Mouse (Mus musculus) hindbrain, embryonic 14.5 days (tissue): Measurements from ENCODE around the gene Adm. TPM values are rescaled to one million over a fixed set of nuclear protein-coding genes. Genes with fewer than 3 reads are reported as not detected.
A peak's percentile ranks its signal among the peaks of the same experiment; 100 is the strongest.
"Not testable (repeated sequence)": the region's sequence is repeated elsewhere in the genome, so short reads cannot be mapped to it uniquely, and the experiment has no call there.

ENCODE experiments used
- ATAC-seq: fragments of 200-750 bp; cut with Nextera tagmentation; 2 replicates; pipeline ENCODE4 v1.8.0; 2017; ENCODE audit warnings: moderate number of reproducible peaks, mild to moderate bottlenecking, moderate TSS enrichment, moderate library complexity; ENCODE audit not compliant: low FRiP score
- DNase-seq: peaks from one replicate; pipeline ENCODE4 v3.0.0-alpha.2; 2015; ENCODE audit warnings: low spot score
- H3K27ac ChIP-seq: fragments of 300-500 bp; sonication (generic); 2 replicates; pipeline ENCODE4 v1.5.1; 2014; ENCODE audit warnings: mild to moderate bottlenecking, moderate library complexity
- H3K27me3 ChIP-seq: fragments of 300-500 bp; sonication (generic); 2 replicates; pipeline ENCODE4 v1.6.1; 2014; ENCODE audit warnings: mild to moderate bottlenecking, low read length, mixed read lengths; ENCODE audit not compliant: control insufficient read depth, insufficient read depth
- H3K36me3 ChIP-seq: fragments of 300-500 bp; sonication (generic); replicated peaks from 2 replicates; pipeline ENCODE4 v1.6.1; 2014; ENCODE audit not compliant: control insufficient read depth, insufficient read depth
- H3K4me1 ChIP-seq: fragments of 300-500 bp; sonication (generic); replicated peaks from 2 replicates; pipeline ENCODE4 v1.6.1; 2014; ENCODE audit warnings: antibody characterized with exemption, low read length, mixed read lengths; ENCODE audit not compliant: control insufficient read depth, insufficient read depth
- H3K4me2 ChIP-seq: fragments of 300-500 bp; sonication (generic); replicated peaks from 2 replicates; pipeline ENCODE4 v1.6.1; 2014; ENCODE audit warnings: mild to moderate bottlenecking, moderate library complexity
- H3K4me3 ChIP-seq: fragments of 300-500 bp; sonication (generic); replicated peaks from 2 replicates; pipeline ENCODE4 v1.5.1; 2014; ENCODE audit warnings: mild to moderate bottlenecking, low read length
- H3K9ac ChIP-seq: fragments of 300-500 bp; sonication (generic); 2 replicates; pipeline ENCODE4 v1.6.1; 2014
- H3K9me3 ChIP-seq: fragments of 300-500 bp; sonication (generic); 2 replicates; pipeline ENCODE4 v1.6.1; 2016; ENCODE audit warnings: low read length; ENCODE audit not compliant: control insufficient read depth
- WGBS: fragments of 180-500 bp; shearing (Covaris S2); extraction: QIAGEN DNeasy Blood & Tissue Kit; methylation state at CpG from one replicate; pipeline ENCODE4 v1.1.7; 2014; 5-methylcytosine and 5-hydroxymethylcytosine counted together
- polyA plus RNA-seq: library from polyadenylated mRNA; unstranded; fragments of >200 nt; fragmentation: Nextera tagmentation; extraction: Ambion mirVana; gene quantifications from 2 replicates; pipeline ENCODE4 v1.2.1, GENCODE M21; 2014

Gene Adm
- polyA plus RNA-seq: 1.7 and 2.2 TPM in 2 replicates

GRCm38 (mm10) chr7:110627486-110628272, at the start of gene Adm:
TSS of gene Adm (plus strand) at chr7:110627661.
- peak; percentile 58 for DNase-seq
- peaks cover 75% of the 10 kb centered on the region for H3K27me3 ChIP-seq
- WGBS: under 1% methylated on average over 30 of the region's 30 CpGs
- peak within 1 kb of the TSS; percentile 38 for H3K4me3 ChIP-seq
- H3K9ac ChIP-seq: peak within 1 kb of the TSS; percentile 53
- no peaks in the 10 kb centered on the region for H3K9me3 ChIP-seq
- ATAC-seq: no peak
- no peaks in the 10 kb centered on the region for H3K36me3 ChIP-seq
- H3K4me2 ChIP-seq: peak within 1 kb of the TSS; percentile 84
- H3K4me1 ChIP-seq: peaks cover 38% of the 10 kb centered on the region
- H3K27ac ChIP-seq: no peak within 1 kb of the TSS

GRCm38 (mm10) chr7:110583705-110584104, 43.8 kb upstream of the Adm start:
- H3K36me3 ChIP-seq: no peaks in the 10 kb centered on the region
- no peak for ATAC-seq
- H3K4me1 ChIP-seq: 0 out of 2 replicates have a peak, but pooled peaks cover 3% of the 10 kb centered on the region
- no peaks in the 10 kb centered on the region for H3K9me3 ChIP-seq
- H3K27ac ChIP-seq: no peak overlapping the region
- no peak overlapping the region for H3K9ac ChIP-seq
- H3K4me3 ChIP-seq: no peak overlapping the region
- WGBS: 98% methylated on average over 3 of the region's 3 CpGs
- no peak for DNase-seq
- no peak overlapping the region for H3K4me2 ChIP-seq
- no peaks in the 10 kb centered on the region for H3K27me3 ChIP-seq

DNA sequence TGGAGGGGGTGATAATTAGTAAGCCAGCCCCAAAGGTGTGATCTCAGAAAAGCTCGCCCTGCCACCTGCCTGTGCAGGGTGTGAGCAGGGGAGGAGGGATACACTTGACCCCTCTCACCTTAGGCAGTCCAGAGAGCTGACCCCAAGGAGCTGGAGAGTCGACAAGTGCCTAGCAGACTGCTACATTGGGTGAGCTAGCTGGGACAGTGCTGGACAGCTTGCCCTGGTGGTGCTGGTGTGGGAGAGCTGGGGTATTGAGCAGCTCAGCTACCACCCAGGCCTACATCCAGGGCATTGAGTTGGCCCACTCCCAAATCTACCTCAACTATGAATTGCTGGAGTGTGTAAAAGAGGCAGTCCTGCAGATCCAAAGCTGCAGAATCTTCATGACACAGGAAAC, 43.3 kb upstream of the Adm start:
- no peaks in the 10 kb centered on the region for H3K9me3 ChIP-seq
- no peak overlapping the region for H3K27ac ChIP-seq
- no peak overlapping the region for H3K4me3 ChIP-seq
- H3K4me1 ChIP-seq: 0 out of 2 replicates have a peak, but pooled peaks cover 3% of the 10 kb centered on the region
- WGBS: 89% methylated on average over 2 of the region's 2 CpGs
- DNase-seq: no peak
- no peaks in the 10 kb centered on the region for H3K36me3 ChIP-seq
- H3K27me3 ChIP-seq: no peaks in the 10 kb centered on the region
- H3K9ac ChIP-seq: no peak overlapping the region
- ATAC-seq: no peak; the same call in 1 of the 2 replicates
- H3K4me2 ChIP-seq: no peak overlapping the region

DNA sequence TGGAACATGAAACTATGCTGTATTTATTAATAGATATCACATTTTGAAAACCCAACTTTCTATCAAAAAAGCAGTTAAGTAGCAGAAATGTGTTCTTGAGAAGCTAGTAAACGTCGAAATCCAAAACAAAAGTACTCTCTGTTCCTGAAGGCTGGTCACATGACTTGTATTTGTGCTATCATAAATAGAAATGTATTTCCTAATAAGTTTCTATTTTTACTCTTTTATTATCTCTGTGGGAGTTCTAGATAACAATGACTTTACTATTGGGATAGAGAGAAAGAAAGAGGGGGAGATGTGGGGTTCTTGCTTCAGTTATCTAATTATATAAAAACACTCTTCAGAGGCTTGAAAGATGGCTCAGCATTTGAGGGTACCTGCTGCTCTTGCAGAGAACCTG, 42.2 kb upstream of the Adm start:
- H3K4me2 ChIP-seq: no peak overlapping the region
- 0 out of 2 replicates have a peak, but pooled peaks cover 3% of the 10 kb centered on the region for H3K4me1 ChIP-seq
- no peak overlapping the region for H3K4me3 ChIP-seq
- no peaks in the 10 kb centered on the region for H3K36me3 ChIP-seq
- DNase-seq (no peak), ATAC-seq (no peak)
- WGBS: 87% methylated on average over 2 of the region's 2 CpGs
- H3K9me3 ChIP-seq: no peaks in the 10 kb centered on the region
- H3K27ac ChIP-seq: no peak overlapping the region
- H3K9ac ChIP-seq: no peak overlapping the region
- no peaks in the 10 kb centered on the region for H3K27me3 ChIP-seq

GRCm38 (mm10) chr7:110587721-110588120, 39.7 kb upstream of the Adm start:
- no peaks in the 10 kb centered on the region for H3K36me3 ChIP-seq
- H3K9me3 ChIP-seq: no peaks in the 10 kb centered on the region
- DNase-seq (no peak), ATAC-seq (no peak)
- 0 out of 2 replicates have a peak, but pooled peaks cover 3% of the 10 kb centered on the region for H3K4me1 ChIP-seq
- WGBS: 81% methylated on average over 1 of the region's 1 CpGs
- H3K27me3 ChIP-seq: no peaks in the 10 kb centered on the region
- no peak overlapping the region for H3K4me3 ChIP-seq
- H3K9ac ChIP-seq: no peak overlapping the region
- H3K27ac ChIP-seq: no peak overlapping the region
- no peak overlapping the region for H3K4me2 ChIP-seq

GRCm38 (mm10) chr7:110593991-110594390, 33.5 kb upstream of the Adm start:
- H3K27me3 ChIP-seq, H3K27ac ChIP-seq, H3K9ac ChIP-seq, DNase-seq, H3K4me1 ChIP-seq, H3K9me3 ChIP-seq, H3K4me2 ChIP-seq, ATAC-seq, H3K36me3 ChIP-seq, H3K4me3 ChIP-seq: not testable (repeated sequence)
- 95% methylated on average over 3 of the region's 3 CpGs for WGBS

GRCm38 (mm10) chr7:110597141-110597540, 30.3 kb upstream of the Adm start:
- Histone ChIP-seq H3K27me3 (no peaks in the 10 kb centered on the region), H3K9ac (no peak overlapping the region), H3K9me3 (no peaks in the 10 kb centered on the region), H3K27ac (no peak overlapping the region), H3K4me2 (no peak overlapping the region), H3K4me1 (no peaks in the 10 kb centered on the region), H3K36me3 (peaks cover 5% of the 10 kb centered on the region; the same call in 1 of the 2 replicates), H3K4me3 (no peak overlapping the region)
- no peak for DNase-seq
- no peak for ATAC-seq
- WGBS: 95% methylated on average over 1 of the region's 1 CpGs

- Histone ChIP-seq H3K27me3 (no peaks in the 10 kb centered on the region), H3K4me3 (no peak overlapping the region), H3K27ac (no peak overlapping the region), H3K4me1 (no peaks in the 10 kb centered on the region), H3K4me2 (no peak overlapping the region), H3K9ac (no peak overlapping the region), H3K9me3 (no peaks in the 10 kb centered on the region), H3K36me3 (no peaks in the 10 kb centered on the region)
- WGBS: 72% methylated on average over 4 of the region's 4 CpGs
- DNase-seq (no peak), ATAC-seq (no peak)
These were observed 22.0 kb upstream of the Adm start for GRCm38 (mm10) chr7:110605476-110605875.

- ATAC-seq (no peak), DNase-seq (no peak)
- H3K36me3 ChIP-seq: no peaks in the 10 kb centered on the region
- no peaks in the 10 kb centered on the region for H3K27me3 ChIP-seq
- H3K4me3 ChIP-seq: no peak overlapping the region
- peaks cover under 1% of the 10 kb centered on the region; the same call in 1 of the 2 replicates for H3K4me1 ChIP-seq
- no peaks in the 10 kb centered on the region for H3K9me3 ChIP-seq
- H3K27ac ChIP-seq: no peak overlapping the region
- WGBS: 91% methylated on average over 1 of the region's 1 CpGs
- H3K4me2 ChIP-seq: no peak overlapping the region
- H3K9ac ChIP-seq: no peak overlapping the region
These were observed 20.6 kb upstream of the Adm start for GRCm38 (mm10) chr7:110606906-110607305.
